Mouse (Mus musculus) heart, postnatal 0 days (tissue): Measurements from ENCODE around the gene 4930402F06Rik. TPM values are rescaled to one million over a fixed set of nuclear protein-coding genes. Genes with fewer than 3 reads are reported as not detected.

Source experiments
- ATAC-seq: fragments of 200-750 bp; cut with Nextera tagmentation; 2 replicates; pipeline ENCODE4 v1.8.0; 2017; ENCODE audit warnings: low read depth, moderate number of reproducible peaks, moderate library complexity; ENCODE audit not compliant: insufficient read depth
- DNase-seq: peaks from one replicate; pipeline ENCODE4 v3.0.0-alpha.2; 2016; ENCODE audit warnings: low spot score
- H3K27ac ChIP-seq: fragments of 300-500 bp; sonication (generic); 2 replicates; pipeline ENCODE4 v1.5.1; 2014; ENCODE audit warnings: low read depth, mild to moderate bottlenecking
- H3K27me3 ChIP-seq: fragments of 300-500 bp; sonication (generic); 2 replicates; pipeline ENCODE4 v1.6.1; 2014; ENCODE audit warnings: low read length, mixed read lengths; ENCODE audit not compliant: control insufficient read depth, insufficient read depth
- H3K36me3 ChIP-seq: fragments of 300-500 bp; sonication (generic); replicated peaks from 2 replicates; pipeline ENCODE4 v1.6.1; 2014; ENCODE audit warnings: low read length, mixed read lengths; ENCODE audit not compliant: control insufficient read depth, insufficient read depth
- H3K4me1 ChIP-seq: fragments of 300-500 bp; sonication (generic); 2 replicates; pipeline ENCODE4 v1.6.1; 2014; ENCODE audit warnings: antibody characterized with exemption; ENCODE audit not compliant: control insufficient read depth, insufficient read depth
- H3K4me2 ChIP-seq: fragments of 300-500 bp; sonication (generic); 2 replicates; pipeline ENCODE4 v1.6.1; 2014; ENCODE audit warnings: low read depth, mild to moderate bottlenecking, low read length, moderate library complexity
- H3K4me3 ChIP-seq: fragments of 300-500 bp; sonication (generic); 2 replicates; pipeline ENCODE4 v1.5.1; 2014; ENCODE audit warnings: low read depth, low read length
- H3K9ac ChIP-seq: fragments of 300-500 bp; sonication (generic); replicated peaks from 2 replicates; pipeline ENCODE4 v1.6.1; 2014; ENCODE audit warnings: low read depth, low read length, mixed read lengths
- H3K9me3 ChIP-seq: fragments of 300-500 bp; sonication (generic); replicated peaks from 2 replicates; pipeline ENCODE4 v1.6.1; 2016; ENCODE audit warnings: low read length; ENCODE audit not compliant: control insufficient read depth
- CTCF ChIP-seq: IDR thresholded peaks from 2 replicates; pipeline ENCODE4 v1.5.1; 2016; ENCODE audit warnings: antibody characterized with exemption, control low read depth, low read depth
- EP300 ChIP-seq: IDR thresholded peaks from 2 replicates; pipeline ENCODE4 v1.6.1; 2016; ENCODE audit warnings: antibody characterized with exemption, low read depth
- WGBS: fragments of 180-500 bp; shearing (Covaris S2); extraction: QIAGEN DNeasy Blood & Tissue Kit; methylation state at CpG from one replicate; pipeline ENCODE4 v1.1.7; 2014; 5-methylcytosine and 5-hydroxymethylcytosine counted together
- polyA plus RNA-seq: library from polyadenylated mRNA; unstranded; fragments of >200 nt; fragmentation: Nextera tagmentation; extraction: Ambion mirVana; gene quantifications from 2 replicates; pipeline ENCODE4 v1.2.1, GENCODE M21; 2015
- total RNA-seq: library from RNA; depleted of rRNA; stranded (reverse); fragments of >200 nt; gene quantifications from 2 replicates; pipeline ENCODE4 v1.2.3, GENCODE M21; 2014; ENCODE audit warnings: low replicate concordance

4930402F06Rik gene
- total and polyA plus RNA-seq, 2 experiments from 2014 or later, result not detected

DNA sequence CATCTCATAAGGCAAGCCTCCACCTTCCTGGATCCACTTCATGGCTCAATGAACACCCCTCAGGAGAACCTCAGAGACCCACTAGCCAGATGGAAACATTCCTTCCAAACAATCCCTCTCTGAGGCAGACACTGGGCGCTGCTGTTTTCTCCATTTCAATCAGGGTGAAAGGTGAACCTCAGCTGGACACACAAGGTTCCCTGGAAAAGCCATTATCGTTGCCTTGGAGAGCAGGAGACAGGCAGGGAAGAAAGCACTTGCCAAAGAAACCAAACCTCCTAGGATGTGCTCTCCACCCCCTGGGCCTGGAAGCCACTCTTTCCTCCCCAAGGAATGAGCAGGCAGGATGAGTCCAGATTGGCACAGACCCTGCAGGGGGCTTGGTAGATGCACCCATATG lies 30.6 kb upstream of the 4930402F06Rik start:
- DNase-seq (no peak), ATAC-seq (no peak)
- Histone ChIP-seq H3K27ac (peak overlapping the region; percentile 8; the same call in 1 of the 2 replicates), H3K4me2 (no peak overlapping the region), H3K27me3 (no peaks in the 10 kb centered on the region), H3K4me1 (peaks cover 25% of the 10 kb centered on the region), H3K36me3 (peaks cover 9% of the 10 kb centered on the region; the same call in 1 of the 2 replicates), H3K9ac (no peak overlapping the region), H3K4me3 (no peak overlapping the region), H3K9me3 (no peaks in the 10 kb centered on the region)
- TF ChIP-seq CTCF (no peak), EP300 (no peak)
- 59% methylated on average over 2 of the region's 2 CpGs for WGBS

DNA sequence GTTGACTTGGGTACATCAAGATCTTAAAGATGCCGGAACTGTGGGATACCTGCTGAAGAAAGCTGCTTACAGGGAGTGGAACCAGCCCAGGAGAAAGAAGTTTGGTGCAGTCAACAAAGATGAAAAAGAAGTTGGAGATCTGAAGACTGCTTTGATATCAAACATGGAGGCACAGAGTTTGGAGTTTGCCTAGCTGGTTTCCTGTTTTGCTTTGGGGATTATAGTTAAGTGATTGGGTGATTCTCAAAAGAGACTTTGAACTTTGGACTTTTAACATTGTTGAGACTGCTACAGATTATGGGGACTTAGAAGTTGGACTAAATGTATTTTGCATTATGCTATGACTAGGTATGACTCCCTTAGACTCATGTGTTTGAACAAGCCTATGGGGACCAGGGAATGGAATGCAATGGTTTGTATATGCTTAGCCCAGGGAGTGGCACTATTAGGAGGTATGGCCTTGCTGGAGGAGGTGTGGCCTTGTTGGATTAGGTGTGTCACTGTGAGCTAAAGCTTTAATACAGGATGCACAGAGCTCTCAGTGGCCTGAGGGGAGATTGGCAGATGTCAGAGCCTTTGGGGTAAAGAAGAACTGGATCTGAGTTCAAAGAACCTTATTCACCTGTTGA lies 26.9 kb upstream of the 4930402F06Rik start:
- ATAC-seq, result no peak
- WGBS, result 87% methylated on average over 1 of the region's 1 CpGs
- no peak overlapping the region for H3K9ac ChIP-seq

DNA sequence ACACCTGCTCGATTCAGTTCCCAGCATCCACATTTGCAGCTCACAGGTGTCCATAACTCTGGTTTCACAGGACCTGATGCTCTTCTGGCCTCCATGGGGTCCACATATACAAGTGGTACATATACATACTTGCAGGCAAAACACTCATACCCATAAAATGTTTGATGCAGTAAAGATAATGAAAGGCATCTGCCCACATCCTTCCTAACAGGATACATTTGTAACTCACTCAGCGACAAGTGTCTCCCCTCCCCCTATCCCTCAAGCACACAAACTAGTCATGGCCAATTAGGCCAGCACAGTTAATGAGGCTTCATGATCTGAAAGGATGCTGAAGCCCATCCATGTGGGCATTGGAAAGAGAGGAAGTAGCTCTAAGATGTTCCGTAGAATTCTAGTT lies 25.4 kb upstream of the 4930402F06Rik start:
- no peak for TF ChIP-seq CTCF
- no peak for TF ChIP-seq EP300
- Histone ChIP-seq H3K27ac (no peak overlapping the region), H3K36me3 (peaks cover 35% of the 10 kb centered on the region), H3K4me3 (no peak overlapping the region), H3K4me2 (no peak overlapping the region), H3K4me1 (0 out of 2 replicates have a peak, but pooled peaks cover 1% of the 10 kb centered on the region), H3K9me3 (0 out of 2 replicates have a peak, but pooled peaks cover 4% of the 10 kb centered on the region), H3K27me3 (no peaks in the 10 kb centered on the region), H3K9ac (no peak overlapping the region)
- 75% methylated on average over 3 of the region's 3 CpGs for WGBS
- DNase-seq, result no peak
- ATAC-seq, result no peak

More for the DNA sequence above, 26.9 kb upstream of the 4930402F06Rik start:
- Histone ChIP-seq H3K27ac (no peak overlapping the region), H3K4me2 (no peak overlapping the region), H3K4me1 (0 out of 2 replicates have a peak, but pooled peaks cover 11% of the 10 kb centered on the region), H3K9me3 (0 out of 2 replicates have a peak, but pooled peaks cover 3% of the 10 kb centered on the region), H3K36me3 (peaks cover 34% of the 10 kb centered on the region), H3K4me3 (no peak overlapping the region), H3K27me3 (no peaks in the 10 kb centered on the region)
- TF ChIP-seq EP300 (no peak), CTCF (no peak)
- no peak for DNase-seq

DNA sequence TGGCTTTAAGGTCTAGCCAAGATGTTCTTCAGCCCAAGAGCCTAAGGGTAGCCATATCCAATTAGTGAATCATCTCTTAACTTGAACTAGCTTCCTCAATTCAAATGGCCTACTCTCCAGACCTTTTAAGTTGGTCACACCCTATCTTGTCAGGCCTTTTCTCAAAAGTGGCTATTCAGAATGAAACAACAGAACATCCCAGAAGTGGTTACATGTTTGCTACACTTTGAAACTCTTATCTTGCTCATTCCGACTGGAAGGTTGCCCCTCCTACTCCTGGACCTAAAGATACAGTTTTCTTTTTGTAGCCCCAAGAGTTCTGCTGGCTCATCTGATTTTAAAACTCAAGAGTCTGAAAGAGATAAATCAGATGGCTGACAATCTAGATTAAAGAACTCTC lies 23.7 kb upstream of the 4930402F06Rik start:
- Histone ChIP-seq H3K9me3 (0 out of 2 replicates have a peak, but pooled peaks cover 4% of the 10 kb centered on the region), H3K4me1 (no peaks in the 10 kb centered on the region), H3K27me3 (no peaks in the 10 kb centered on the region), H3K27ac (no peak overlapping the region), H3K36me3 (peaks cover 35% of the 10 kb centered on the region), H3K4me2 (no peak overlapping the region), H3K4me3 (no peak overlapping the region), H3K9ac (no peak overlapping the region)
- ATAC-seq (no peak), DNase-seq (no peak)
- WGBS, result 29% methylated on average over 1 of the region's 1 CpGs
- TF ChIP-seq EP300 (no peak), CTCF (no peak)

DNA sequence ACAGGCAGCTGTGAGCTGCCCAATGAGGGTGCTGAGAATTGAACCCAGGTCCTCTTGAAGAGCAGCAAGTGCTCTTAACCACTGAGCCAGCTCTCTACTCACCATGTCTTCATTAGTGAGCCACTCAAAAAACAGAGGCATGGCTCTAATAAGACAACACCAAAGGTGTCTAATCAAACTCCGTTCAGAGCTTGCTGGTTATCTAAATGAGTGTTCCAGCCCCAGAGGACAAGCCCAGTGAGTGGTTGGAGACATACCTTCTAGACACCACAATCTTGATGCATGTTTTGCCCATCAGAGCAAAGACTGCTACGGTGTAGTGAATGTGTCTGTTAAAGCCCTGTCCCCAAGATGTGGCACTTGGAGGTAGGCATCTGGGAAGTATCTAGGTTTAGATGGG lies 22.7 kb upstream of the 4930402F06Rik start:
- no peak overlapping the region for H3K4me2 ChIP-seq
- TF ChIP-seq CTCF, result no peak
- TF ChIP-seq EP300, result no peak
- no peaks in the 10 kb centered on the region for H3K4me1 ChIP-seq
- no peak overlapping the region for H3K4me3 ChIP-seq
- WGBS, result 92% methylated on average over 2 of the region's 2 CpGs
- no peak overlapping the region for H3K9ac ChIP-seq
- no peaks in the 10 kb centered on the region for H3K27me3 ChIP-seq
- ATAC-seq (no peak), DNase-seq (no peak)
- H3K27ac ChIP-seq, result no peak overlapping the region
- H3K9me3 ChIP-seq, result 0 out of 2 replicates have a peak, but pooled peaks cover 4% of the 10 kb centered on the region
- H3K36me3 ChIP-seq, result peaks cover 35% of the 10 kb centered on the region

DNA sequence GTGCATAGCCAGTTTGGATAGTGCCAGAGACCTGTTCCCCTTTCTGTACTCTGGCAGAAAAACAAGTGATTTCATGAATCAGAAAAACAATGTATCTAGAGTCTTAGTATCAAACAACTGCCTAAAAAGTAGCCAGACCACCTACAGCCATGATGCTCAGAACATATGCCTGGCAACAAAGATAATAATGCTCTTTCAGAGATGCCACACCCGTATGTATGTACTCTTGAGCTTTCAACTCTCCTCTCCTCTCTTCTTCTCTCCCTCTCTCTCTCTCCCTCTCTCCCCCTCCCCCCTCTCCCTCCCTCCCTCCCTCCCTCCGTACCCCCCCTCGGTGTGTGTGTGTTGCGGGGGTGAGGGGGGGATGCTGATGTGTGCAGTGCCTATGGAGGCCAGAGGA lies 22.3 kb upstream of the 4930402F06Rik start:
- H3K9me3 ChIP-seq, result 0 out of 2 replicates have a peak, but pooled peaks cover 4% of the 10 kb centered on the region
- DNase-seq (no peak), ATAC-seq (no peak)
- H3K27ac ChIP-seq, result no peak overlapping the region
- no peaks in the 10 kb centered on the region for H3K4me1 ChIP-seq
- H3K36me3 ChIP-seq, result peaks cover 35% of the 10 kb centered on the region
- H3K9ac ChIP-seq, result no peak overlapping the region
- no peaks in the 10 kb centered on the region for H3K27me3 ChIP-seq
- TF ChIP-seq EP300 (no peak), CTCF (no peak)
- WGBS, result 92% methylated on average over 4 of the region's 4 CpGs
- no peak overlapping the region for H3K4me2 ChIP-seq
- no peak overlapping the region for H3K4me3 ChIP-seq
